Mouse (Mus musculus): ENCODE measurements around the gene Dram1. TPM values are rescaled to one million over a fixed set of nuclear protein-coding genes. Genes with fewer than 3 reads are reported as not detected.

Gene Dram1
- polyA plus RNA-seq, 1 experiment: 13.1 TPM

GRCm38 (mm10) chr10:88345899-88346401 lies 32.9 kb downstream of the Dram1 start:
- H3K4me3 ChIP-seq (ENCODE audit: extremely low read depth, insufficient read depth, insufficient read length): no peak overlapping the region
- TF ChIP-seq POLR2A (IDR thresholded peaks at IDR 0.05; ENCODE audit: low read depth, low read length) (no peak), CTCF (IDR thresholded peaks at IDR 0.05; ENCODE audit: extremely low read depth, insufficient read depth, insufficient read length, insufficient replicate concordance) (no peak)
- H3K36me3 ChIP-seq (ENCODE audit: control insufficient read depth, insufficient read depth, low read length): no peaks in the 10 kb centered on the region
- no peaks in the 10 kb centered on the region for H3K27me3 ChIP-seq (ENCODE audit: control insufficient read depth, insufficient read depth, low read length)
- WGBS: 37% methylated on average over 11 of the region's 11 CpGs
- no peak for DNase-seq (ENCODE audit: low read depth in 1 of 2, low spot score in 2 of 2)
- H3K27ac ChIP-seq (ENCODE audit: insufficient read depth, low read length): no peak overlapping the region
- no peaks in the 10 kb centered on the region for H3K4me1 ChIP-seq (ENCODE audit: control insufficient read depth, insufficient read depth, insufficient read length)

DNA sequence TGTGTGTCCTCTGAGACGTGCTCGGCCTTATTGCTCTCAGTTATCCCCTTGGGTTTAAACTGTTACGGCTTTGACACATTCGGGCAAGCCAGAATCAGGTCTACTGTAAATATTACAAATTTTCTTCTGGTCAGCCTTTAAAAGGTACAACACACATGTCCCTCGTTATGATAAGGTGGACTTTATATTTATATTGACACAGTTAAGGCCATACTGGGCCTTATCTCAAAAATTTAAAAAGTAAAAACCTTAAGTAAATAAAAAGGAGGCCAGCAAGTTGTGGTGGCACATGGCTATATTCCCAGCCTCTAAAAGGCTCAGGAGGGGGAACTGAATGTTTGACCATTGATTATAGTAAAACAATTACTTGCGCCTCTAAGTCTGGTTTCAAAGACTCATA lies 37.5 kb downstream of the Dram1 start:
- Histone ChIP-seq H3K27ac (ENCODE audit: insufficient read depth, low read length) (no peak overlapping the region), H3K4me1 (ENCODE audit: control insufficient read depth, insufficient read depth, insufficient read length) (no peaks in the 10 kb centered on the region), H3K27me3 (ENCODE audit: control insufficient read depth, insufficient read depth, low read length) (no peaks in the 10 kb centered on the region), H3K36me3 (ENCODE audit: control insufficient read depth, insufficient read depth, low read length) (no peaks in the 10 kb centered on the region), H3K4me3 (ENCODE audit: extremely low read depth, insufficient read depth, insufficient read length) (no peak overlapping the region)
- no peak for DNase-seq (ENCODE audit: low read depth in 1 of 2, low spot score in 2 of 2)
- 93% methylated on average over 6 of the region's 6 CpGs for WGBS
- TF ChIP-seq CTCF (IDR thresholded peaks at IDR 0.05; ENCODE audit: extremely low read depth, insufficient read depth, insufficient read length, insufficient replicate concordance) (no peak), POLR2A (IDR thresholded peaks at IDR 0.05; ENCODE audit: low read depth, low read length) (no peak)

GRCm38 (mm10) chr10:88340660-88341059 lies 38.2 kb downstream of the Dram1 start:
- no peaks in the 10 kb centered on the region for H3K4me1 ChIP-seq (ENCODE audit: control insufficient read depth, insufficient read depth, insufficient read length)
- TF ChIP-seq POLR2A (IDR thresholded peaks at IDR 0.05; ENCODE audit: low read depth, low read length) (no peak), CTCF (IDR thresholded peaks at IDR 0.05; ENCODE audit: extremely low read depth, insufficient read depth, insufficient read length, insufficient replicate concordance) (no peak)
- DNase-seq (ENCODE audit: low read depth in 1 of 2, low spot score in 2 of 2): no peak
- no peak overlapping the region for H3K4me3 ChIP-seq (ENCODE audit: extremely low read depth, insufficient read depth, insufficient read length)
- 79% methylated on average over 9 of the region's 9 CpGs for WGBS
- H3K36me3 ChIP-seq (ENCODE audit: control insufficient read depth, insufficient read depth, low read length): no peaks in the 10 kb centered on the region
- no peaks in the 10 kb centered on the region for H3K27me3 ChIP-seq (ENCODE audit: control insufficient read depth, insufficient read depth, low read length)
- H3K27ac ChIP-seq (ENCODE audit: insufficient read depth, low read length): no peak overlapping the region

DNA sequence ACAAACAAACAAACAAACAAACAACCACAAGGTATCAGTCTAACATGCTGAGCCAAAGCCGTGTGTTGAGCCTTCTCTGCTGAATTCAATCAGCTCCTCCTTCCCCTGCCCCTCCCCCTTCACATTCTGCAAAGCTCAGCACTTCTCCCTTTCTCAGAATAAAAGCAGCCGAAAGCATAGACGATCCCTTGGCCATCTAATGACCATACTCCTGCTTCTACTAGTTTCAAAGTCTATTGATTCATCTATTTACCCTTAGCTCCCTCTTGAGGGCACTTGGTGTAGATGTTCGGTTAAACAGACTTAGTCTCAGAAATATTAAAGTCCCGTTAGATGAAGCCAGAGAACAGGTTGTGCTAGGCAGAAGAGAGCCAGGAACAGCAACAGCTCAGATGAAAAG lies 48.2 kb downstream of the Dram1 start:
- no peaks in the 10 kb centered on the region for H3K4me1 ChIP-seq (ENCODE audit: control insufficient read depth, insufficient read depth, insufficient read length)
- TF ChIP-seq CTCF (IDR thresholded peaks at IDR 0.05; ENCODE audit: extremely low read depth, insufficient read depth, insufficient read length, insufficient replicate concordance) (no peak), POLR2A (IDR thresholded peaks at IDR 0.05; ENCODE audit: low read depth, low read length) (no peak)
- WGBS: 15% methylated on average over 5 of the region's 5 CpGs
- no peak overlapping the region for H3K4me3 ChIP-seq (ENCODE audit: extremely low read depth, insufficient read depth, insufficient read length)
- H3K27ac ChIP-seq (ENCODE audit: insufficient read depth, low read length): no peak overlapping the region
- no peaks in the 10 kb centered on the region for H3K36me3 ChIP-seq (ENCODE audit: control insufficient read depth, insufficient read depth, low read length)
- no peaks in the 10 kb centered on the region for H3K27me3 ChIP-seq (ENCODE audit: control insufficient read depth, insufficient read depth, low read length)
- DNase-seq (ENCODE audit: low read depth in 1 of 2, low spot score in 2 of 2): no peak

- 75% methylated on average over 4 of the region's 4 CpGs for WGBS
- no peak overlapping the region for H3K27ac ChIP-seq (ENCODE audit: insufficient read depth, low read length)
- H3K36me3 ChIP-seq (ENCODE audit: control insufficient read depth, insufficient read depth, low read length): no peaks in the 10 kb centered on the region
- TF ChIP-seq POLR2A (IDR thresholded peaks at IDR 0.05; ENCODE audit: low read depth, low read length) (no peak), CTCF (IDR thresholded peaks at IDR 0.05; ENCODE audit: extremely low read depth, insufficient read depth, insufficient read length, insufficient replicate concordance) (no peak)
- DNase-seq (ENCODE audit: low read depth in 1 of 2, low spot score in 2 of 2): no peak
- H3K4me3 ChIP-seq (ENCODE audit: extremely low read depth, insufficient read depth, insufficient read length): no peak overlapping the region
- H3K4me1 ChIP-seq (ENCODE audit: control insufficient read depth, insufficient read depth, insufficient read length): no peaks in the 10 kb centered on the region
- H3K27me3 ChIP-seq (ENCODE audit: control insufficient read depth, insufficient read depth, low read length): no peaks in the 10 kb centered on the region
These were observed 50.8 kb downstream of the Dram1 start for GRCm38 (mm10) chr10:88328056-88328450.

DNA sequence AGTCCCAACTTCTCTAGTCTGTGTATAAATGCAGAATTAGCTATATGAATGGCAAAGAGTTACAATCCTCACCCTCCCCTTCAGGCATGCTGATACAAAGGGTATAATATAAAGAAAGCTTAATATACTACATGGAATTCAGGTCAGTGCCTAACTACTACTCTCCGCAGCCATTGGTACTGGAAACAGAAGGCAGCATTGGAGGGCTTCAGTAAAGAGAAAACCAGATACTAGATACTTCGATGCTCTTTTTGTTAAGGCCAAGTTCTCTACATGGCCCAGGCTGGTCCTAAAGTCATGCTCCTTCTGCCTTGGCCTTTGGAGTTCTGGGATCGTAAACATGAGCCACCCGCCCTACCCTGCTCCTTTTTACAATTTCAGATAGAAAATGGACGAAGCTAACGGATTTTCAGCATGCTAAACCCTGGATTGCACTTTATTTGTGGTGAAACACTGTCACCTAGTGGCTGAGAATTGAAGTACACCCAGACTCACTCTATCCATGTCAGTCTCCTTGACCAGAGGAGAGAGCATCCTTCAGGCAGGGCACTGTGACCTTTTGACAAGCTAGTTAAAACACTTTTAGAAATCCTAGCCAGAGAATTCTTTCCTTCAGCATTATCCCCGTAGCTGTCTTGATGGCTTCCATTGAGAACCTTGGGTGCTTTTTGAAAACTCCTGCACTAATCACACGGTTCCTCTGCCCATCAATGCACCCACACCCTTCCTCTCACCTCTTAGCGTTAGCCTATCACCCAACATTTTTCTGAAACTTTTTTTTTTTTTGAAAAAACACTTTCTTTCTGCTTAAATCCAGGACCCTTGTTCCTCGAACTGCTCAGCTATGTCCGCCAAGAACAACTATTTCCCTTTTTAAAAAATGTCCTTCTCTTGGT lies 51.5 kb downstream of the Dram1 start:
- WGBS: 48% methylated on average over 11 of the region's 11 CpGs
- Histone ChIP-seq H3K4me3 (ENCODE audit: extremely low read depth, insufficient read depth, insufficient read length) (no peak overlapping the region), H3K36me3 (ENCODE audit: control insufficient read depth, insufficient read depth, low read length) (no peaks in the 10 kb centered on the region), H3K27me3 (ENCODE audit: control insufficient read depth, insufficient read depth, low read length) (no peaks in the 10 kb centered on the region), H3K4me1 (ENCODE audit: control insufficient read depth, insufficient read depth, insufficient read length) (no peaks in the 10 kb centered on the region), H3K27ac (ENCODE audit: insufficient read depth, low read length) (no peak overlapping the region)
- peak; percentile 28 to 52 for DNase-seq (ENCODE audit: low read depth in 1 of 2, low spot score in 2 of 2)
- TF ChIP-seq POLR2A (IDR thresholded peaks at IDR 0.05; ENCODE audit: low read depth, low read length): no peak
- TF ChIP-seq CTCF (IDR thresholded peaks at IDR 0.05; ENCODE audit: extremely low read depth, insufficient read depth, insufficient read length, insufficient replicate concordance): peak; percentile 41; the same call in 1 of the 2 replicates

DNA sequence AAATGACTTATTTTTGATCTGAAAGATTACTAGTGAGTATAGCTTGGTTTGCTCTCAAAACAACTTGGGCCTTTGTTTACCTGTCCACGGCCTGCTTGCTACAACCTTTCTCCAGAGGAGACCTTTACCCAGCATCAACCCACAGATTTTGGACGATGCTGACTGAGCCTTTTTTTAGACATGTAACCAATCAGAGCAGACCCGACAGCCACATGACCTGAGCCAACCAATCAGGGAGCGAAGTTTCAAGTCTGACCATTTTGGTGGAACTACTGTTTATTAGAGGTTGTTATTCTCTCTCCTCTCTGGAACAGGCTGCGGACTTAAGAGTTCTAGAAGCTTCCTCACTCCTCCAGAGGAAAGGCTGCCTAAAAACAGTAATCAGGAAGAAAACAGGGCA lies 57.1 kb downstream of the Dram1 start:
- DNase-seq (ENCODE audit: low read depth in 1 of 2, low spot score in 2 of 2): no peak
- Histone ChIP-seq H3K27me3 (ENCODE audit: control insufficient read depth, insufficient read depth, low read length) (no peaks in the 10 kb centered on the region), H3K4me3 (ENCODE audit: extremely low read depth, insufficient read depth, insufficient read length) (no peak overlapping the region), H3K4me1 (ENCODE audit: control insufficient read depth, insufficient read depth, insufficient read length) (no peaks in the 10 kb centered on the region), H3K27ac (ENCODE audit: insufficient read depth, low read length) (no peak overlapping the region), H3K36me3 (ENCODE audit: control insufficient read depth, insufficient read depth, low read length) (no peaks in the 10 kb centered on the region)
- TF ChIP-seq CTCF (IDR thresholded peaks at IDR 0.05; ENCODE audit: extremely low read depth, insufficient read depth, insufficient read length, insufficient replicate concordance) (no peak), POLR2A (IDR thresholded peaks at IDR 0.05; ENCODE audit: low read depth, low read length) (no peak)
- 88% methylated on average over 5 of the region's 5 CpGs for WGBS
